Mouse (Mus musculus) lung, adult 2 months (tissue): ENCODE measurements around the gene Shank2.

Source experiments
- CTCF ChIP-seq: fragments of 200-500 bp; IDR thresholded peaks from 2 replicates; pipeline ENCODE4 v1.5.1; 2011; ENCODE audit warnings: mild to moderate bottlenecking, low read length, control low read depth; ENCODE audit not compliant: insufficient read depth
- POLR2A ChIP-seq: fragments of 200-500 bp; IDR thresholded peaks from 2 replicates; pipeline ENCODE4 v1.6.1; 2011; ENCODE audit warnings: low read depth, mild to moderate bottlenecking, control low read depth, low read length, borderline replicate concordance; ENCODE audit errors: extremely low read depth

DNA sequence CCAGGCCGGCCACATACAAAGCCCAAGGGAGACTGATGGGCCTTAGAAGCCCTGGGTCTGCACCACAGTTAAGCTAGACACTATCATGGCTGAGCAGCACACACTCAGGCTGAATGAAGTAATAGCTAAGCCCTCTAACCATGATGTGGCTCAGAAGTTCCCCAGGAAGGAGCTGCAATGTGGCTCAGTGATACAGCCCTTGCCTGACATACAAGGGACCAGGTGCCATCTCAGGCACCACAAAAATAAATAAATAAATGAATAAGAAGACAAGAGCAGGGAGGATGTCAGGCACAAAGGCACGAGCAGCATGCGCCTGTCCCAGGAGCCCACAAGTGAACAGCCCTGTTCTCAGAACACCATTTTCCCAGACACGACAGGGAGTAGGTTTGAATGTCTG, 440.2 kb downstream of the Shank2 start:
- TF ChIP-seq POLR2A (no peak), CTCF (no peak)
